In the genomic region with DNA sequence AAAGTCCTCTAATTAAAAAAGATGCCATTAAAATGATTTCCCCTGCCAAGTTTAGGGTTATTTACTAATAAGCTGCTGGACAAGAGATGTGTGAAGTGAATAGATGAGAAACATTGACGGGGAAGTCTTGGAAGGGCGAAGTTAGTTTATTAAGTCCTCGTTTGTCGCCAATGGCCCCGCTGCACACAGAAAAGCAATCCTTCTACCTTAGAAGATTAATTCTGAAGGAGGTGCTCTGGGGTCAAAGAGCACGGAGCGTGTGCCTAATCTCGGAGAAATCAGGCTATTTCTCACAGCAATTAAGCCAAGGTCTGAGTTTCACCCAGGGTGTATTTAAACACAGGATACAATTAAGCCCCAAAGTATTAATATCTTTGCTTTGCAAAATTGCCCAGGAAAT, we compare ENCODE assay signal across 21 mouse cellular contexts.
DNase-seq lines count a peak whose midpoint lies in the region; ATAC-seq and TF ChIP-seq lines count a peak whose summit lies in the region.
"Had no signal": no experiment of that assay in that cellular context is flagged by ENCODE, and none has a peak within 500 bp of the region (broad histone marks: within the 10 kb centered on the region; RNA-seq: fewer than 3 reads in every experiment).

No protein-coding gene starts in this region.

- H3K4me1 ChIP-seq in lung, embryonic 14.5 days (ENCODE audit: insufficient read depth) = peaks cover 18% of the 10 kb centered on the region
- H3K4me1 ChIP-seq in intestine, postnatal 0 days (replicated peaks; ENCODE audit: control insufficient read depth, insufficient read depth, low read length) = peaks cover 6% of the 10 kb centered on the region; the same call in 1 of the 2 replicates
- H3K4me1 ChIP-seq in stomach, embryonic 15.5 days = peaks cover 13% of the 10 kb centered on the region; the same call in 1 of the 2 replicates
- peaks cover 4% of the 10 kb centered on the region for H3K4me1 ChIP-seq in hindbrain, embryonic 12.5 days
- H3K4me1 ChIP-seq in midbrain, embryonic 13.5 days (replicated peaks) = peaks cover 9% of the 10 kb centered on the region

- H3K27ac ChIP-seq in lung, embryonic 14.5 days (ENCODE audit: low read depth) = peak overlapping the region; percentile 32
- peak overlapping the region; percentile 42; the same call in 1 of the 2 replicates for H3K27ac ChIP-seq in intestine, postnatal 0 days (ENCODE audit: low read depth, low read length)
- peak overlapping the region; percentile 44; the same call in 1 of the 2 replicates for H3K27ac ChIP-seq in stomach, embryonic 15.5 days
- H3K27ac ChIP-seq in hindbrain, embryonic 12.5 days = no peak overlapping the region
- no peak overlapping the region for H3K27ac ChIP-seq in midbrain, embryonic 13.5 days
- H3K27ac ChIP-seq: embryonic facial prominence, embryonic 12.5 days; hindbrain, embryonic 15.5 days; liver, embryonic 14.5 days; midbrain, embryonic 15.5 days had no signal

- ATAC-seq in lung, embryonic 14.5 days (ENCODE audit: insufficient read depth) = no peak
- no peak for ATAC-seq in intestine, postnatal 0 days
- ATAC-seq in stomach, embryonic 15.5 days (ENCODE audit: insufficient read depth, low FRiP score, low read depth) = no peak
- ATAC-seq in hindbrain, embryonic 12.5 days (ENCODE audit: low FRiP score) = no peak
- ATAC-seq in midbrain, embryonic 13.5 days = no peak
- ATAC-seq: midbrain, embryonic 15.5 days had no signal

- H3K36me3 ChIP-seq in lung, embryonic 14.5 days (ENCODE audit: insufficient read depth) = no peaks in the 10 kb centered on the region
- no peaks in the 10 kb centered on the region for H3K36me3 ChIP-seq in intestine, postnatal 0 days (ENCODE audit: control insufficient read depth, insufficient read depth)
- no peaks in the 10 kb centered on the region for H3K36me3 ChIP-seq in stomach, embryonic 15.5 days
- no peaks in the 10 kb centered on the region for H3K36me3 ChIP-seq in hindbrain, embryonic 12.5 days
- no peaks in the 10 kb centered on the region for H3K36me3 ChIP-seq in midbrain, embryonic 13.5 days
- H3K36me3 ChIP-seq: embryonic facial prominence, embryonic 12.5 days; hindbrain, embryonic 15.5 days; midbrain, embryonic 15.5 days had no signal

- TF ChIP-seq CTCF in lung, embryonic 14.5 days (IDR thresholded peaks at IDR 0.05; ENCODE audit: low read depth) = no peak
- TF ChIP-seq CTCF in intestine, postnatal 0 days (IDR thresholded peaks at IDR 0.05; ENCODE audit: low read depth) = no peak

- 18% methylated on average over 8 of the region's 8 CpGs for WGBS in lung, embryonic 14.5 days
- 8% methylated on average over 8 of the region's 8 CpGs for WGBS in intestine, postnatal 0 days
- 27% methylated on average over 8 of the region's 8 CpGs for WGBS in stomach, embryonic 15.5 days
- WGBS in hindbrain, embryonic 12.5 days = 35% methylated on average over 8 of the region's 8 CpGs
- 10% methylated on average over 8 of the region's 8 CpGs for WGBS in midbrain, embryonic 13.5 days

- no peak overlapping the region; the same call in 1 of the 2 replicates for H3K4me3 ChIP-seq in lung, embryonic 14.5 days (ENCODE audit: low read depth, low read length)
- H3K4me3 ChIP-seq in intestine, postnatal 0 days (ENCODE audit: low read depth, low read length) = no peak overlapping the region
- 0 out of 2 replicates have a peak overlapping the region, but pooled peaks have one; percentile 6 for H3K4me3 ChIP-seq in stomach, embryonic 15.5 days (replicated peaks)
- H3K4me3 ChIP-seq in hindbrain, embryonic 12.5 days = no peak overlapping the region
- no peak overlapping the region for H3K4me3 ChIP-seq in midbrain, embryonic 13.5 days (replicated peaks)
- H3K4me3 ChIP-seq: embryonic facial prominence, embryonic 12.5 days; hindbrain, embryonic 15.5 days; midbrain, embryonic 15.5 days had no signal

- H3K4me2 ChIP-seq in lung, embryonic 14.5 days = peak overlapping the region; percentile 51
- peak overlapping the region; percentile 50 for H3K4me2 ChIP-seq in intestine, postnatal 0 days (replicated peaks; ENCODE audit: low read depth)
- peak overlapping the region; percentile 43 for H3K4me2 ChIP-seq in stomach, embryonic 15.5 days
- no peak overlapping the region for H3K4me2 ChIP-seq in hindbrain, embryonic 12.5 days (replicated peaks)
- no peak overlapping the region for H3K4me2 ChIP-seq in midbrain, embryonic 13.5 days (replicated peaks)
- H3K4me2 ChIP-seq: embryonic facial prominence, embryonic 12.5 days; heart, embryonic 11.5 days; hindbrain, embryonic 15.5 days; midbrain, embryonic 15.5 days had no signal

- no peak overlapping the region; the same call in 1 of the 2 replicates for H3K9ac ChIP-seq in lung, embryonic 14.5 days
- no peak overlapping the region for H3K9ac ChIP-seq in intestine, postnatal 0 days (ENCODE audit: low read depth, low read length)
- H3K9ac ChIP-seq in stomach, embryonic 15.5 days = no peak overlapping the region
- no peak overlapping the region for H3K9ac ChIP-seq in hindbrain, embryonic 12.5 days
- no peak overlapping the region for H3K9ac ChIP-seq in midbrain, embryonic 13.5 days (replicated peaks)
- H3K9ac ChIP-seq: embryonic facial prominence, embryonic 12.5 days; hindbrain, embryonic 15.5 days; liver, embryonic 14.5 days; midbrain, embryonic 15.5 days had no signal

- no peaks in the 10 kb centered on the region for H3K27me3 ChIP-seq in lung, embryonic 14.5 days (ENCODE audit: insufficient read depth, low read length)
- H3K27me3 ChIP-seq in intestine, postnatal 0 days (replicated peaks; ENCODE audit: control insufficient read depth, insufficient read depth, low read length) = no peaks in the 10 kb centered on the region
- H3K27me3 ChIP-seq in stomach, embryonic 15.5 days (replicated peaks) = no peaks in the 10 kb centered on the region
- H3K27me3 ChIP-seq in hindbrain, embryonic 12.5 days = no peaks in the 10 kb centered on the region
- 0 out of 2 replicates have a peak, but pooled peaks cover 3% of the 10 kb centered on the region for H3K27me3 ChIP-seq in midbrain, embryonic 13.5 days
- H3K27me3 ChIP-seq: embryonic facial prominence, embryonic 12.5 days; hindbrain, embryonic 15.5 days; midbrain, embryonic 15.5 days had no signal

- no peaks in the 10 kb centered on the region for H3K9me3 ChIP-seq in lung, embryonic 14.5 days (ENCODE audit: low read depth, low read length)
- H3K9me3 ChIP-seq in intestine, postnatal 0 days (ENCODE audit: control insufficient read depth) = no peaks in the 10 kb centered on the region
- H3K9me3 ChIP-seq in stomach, embryonic 15.5 days = no peaks in the 10 kb centered on the region
- H3K9me3 ChIP-seq in hindbrain, embryonic 12.5 days (replicated peaks) = no peaks in the 10 kb centered on the region
- H3K9me3 ChIP-seq in midbrain, embryonic 13.5 days = no peaks in the 10 kb centered on the region
- H3K9me3 ChIP-seq: embryonic facial prominence, embryonic 12.5 days; hindbrain, embryonic 15.5 days; midbrain, embryonic 15.5 days had no signal

- peak; percentile 12 for DNase-seq in heart, adult 11 months
- DNase-seq in heart, adult 9 months (ENCODE audit: low spot score in 2 of 2) = no peak
- DNase-seq in lung, embryonic 14.5 days = no peak
- no peak for DNase-seq in lung, postnatal 4 days
- DNase-seq: adrenal gland, postnatal 10 days; B cell, adult 2 months; cerebellum, adult 11-12 months; gastrocnemius, postnatal 25 days; heart, postnatal 14 days; layer of hippocampus, postnatal 36 days; retina, postnatal 1 day; thymus, postnatal 14 days had no signal

Comparison
In these comparisons a context has a peak if more than half of its experiments do, and no peak if none do; other contexts are left out.
1. H3K27ac ChIP-seq: peak in lung, embryonic 14.5 days (single experiment), intestine, postnatal 0 days (single experiment) and stomach, embryonic 15.5 days (single experiment); none in hindbrain, embryonic 12.5 days (single experiment) and midbrain, embryonic 13.5 days (single experiment).
2. H3K4me2 ChIP-seq: peak in lung, embryonic 14.5 days (single experiment), intestine, postnatal 0 days (single experiment) and stomach, embryonic 15.5 days (single experiment); none in hindbrain, embryonic 12.5 days (single experiment) and midbrain, embryonic 13.5 days (single experiment).